Comparison of ENCODE assay signal across 18 mouse cellular contexts in genomic region chr12:112832411-112832810, GRCm38 (mm10). TPM values are rescaled to one million over a fixed set of nuclear protein-coding genes. Genes with fewer than 3 reads are reported as not detected.
"Had no signal": no experiment of that assay in that cellular context is flagged by ENCODE, and none has a peak within 500 bp of the region (broad histone marks: within the 10 kb centered on the region; RNA-seq: fewer than 3 reads in every experiment).

No protein-coding gene starts in this region.

- H3K4me3 ChIP-seq: midbrain, embryonic 13.5 days; midbrain, embryonic 15.5 days; myocyte; neural tube, embryonic 13.5 days; neural tube, embryonic 15.5 days; stomach, embryonic 15.5 days had no signal

- H3K9ac ChIP-seq: liver, embryonic 14.5 days; lung, embryonic 14.5 days; midbrain, embryonic 13.5 days; midbrain, embryonic 15.5 days; neural tube, embryonic 13.5 days; neural tube, embryonic 15.5 days; stomach, embryonic 15.5 days had no signal

- H3K27ac ChIP-seq: liver, embryonic 14.5 days; midbrain, embryonic 13.5 days; midbrain, embryonic 15.5 days; neural tube, embryonic 13.5 days; neural tube, embryonic 15.5 days; stomach, embryonic 15.5 days; stomach, postnatal 0 days had no signal

- H3K4me2 ChIP-seq: lung, embryonic 14.5 days; midbrain, embryonic 11.5 days; midbrain, embryonic 13.5 days; midbrain, embryonic 15.5 days; neural tube, embryonic 13.5 days; neural tube, embryonic 15.5 days; stomach, embryonic 15.5 days had no signal

- H3K36me3 ChIP-seq: stomach, embryonic 15.5 days had no signal

- H3K9me3 ChIP-seq: midbrain, embryonic 13.5 days; midbrain, embryonic 15.5 days; neural tube, embryonic 13.5 days; neural tube, embryonic 15.5 days; stomach, embryonic 15.5 days had no signal

- ATAC-seq: midbrain, embryonic 13.5 days; midbrain, embryonic 15.5 days had no signal

- DNase-seq: lung, adult 18-20 months; lung, embryonic 14.5 days; lung, postnatal 10 days; lung, postnatal 4 days; retina, postnatal 1 day; right cerebral cortex, adult 18-20 months; thymus, adult 2 months; thymus, postnatal 25 days; thymus, postnatal 4 days had no signal

- H3K27me3 ChIP-seq: midbrain, embryonic 13.5 days; midbrain, embryonic 15.5 days; neural tube, embryonic 13.5 days; neural tube, embryonic 15.5 days; stomach, embryonic 15.5 days had no signal

RNA-seq across cellular contexts. Expression of gene Gpr132, which starts 35.6 kb away (rescaled TPM):
- polyA plus RNA-seq: midbrain, embryonic 11.5 days; midbrain, embryonic 13.5 days; neural tube, embryonic 13.5 days had no signal
